ENCODE assay signal across 8 mouse cellular contexts in the genomic region with DNA sequence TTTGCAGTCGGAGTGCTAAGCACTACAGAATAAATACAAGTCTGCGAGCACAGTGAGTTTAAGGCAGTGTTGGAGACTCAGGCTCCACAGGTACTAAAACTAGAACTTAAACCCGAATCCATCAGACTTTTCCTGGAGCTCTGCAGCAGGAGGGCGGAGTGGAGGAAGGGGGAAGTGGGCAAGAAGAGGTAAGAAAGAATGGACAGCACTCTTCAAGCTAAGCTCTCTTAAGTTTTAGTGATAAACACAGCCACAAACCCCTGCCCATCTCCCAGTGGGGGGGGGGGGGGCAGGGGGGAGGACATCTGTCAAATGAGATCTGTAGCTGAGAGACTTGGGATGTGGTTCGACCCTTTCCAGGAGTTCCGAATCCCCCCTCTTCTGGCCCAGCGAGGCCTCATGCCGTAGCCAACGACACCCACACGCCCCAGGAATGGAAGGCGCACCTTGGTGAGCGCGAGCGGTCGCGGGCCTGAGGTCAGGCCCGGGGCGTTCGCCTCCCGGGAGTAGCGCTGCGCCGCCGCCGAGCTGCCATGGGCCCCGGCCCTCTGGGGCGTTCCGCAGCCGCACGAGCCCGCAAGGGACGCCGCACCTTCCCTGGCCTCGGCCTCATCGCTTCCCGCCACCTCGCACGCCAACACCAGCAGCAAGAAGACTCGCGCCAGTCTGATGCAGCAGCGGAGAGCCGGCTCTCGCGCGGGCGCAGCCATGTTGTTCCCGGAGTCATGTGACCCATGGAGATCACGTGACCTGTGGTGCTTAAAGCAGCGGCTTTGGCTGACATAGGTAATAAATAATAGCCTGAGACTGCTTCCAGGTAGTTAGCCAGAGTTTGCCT. TPM values are rescaled to one million over a fixed set of nuclear protein-coding genes. Genes with fewer than 3 reads are reported as not detected.
DNase-seq lines count a peak whose midpoint lies in the region; ATAC-seq and TF ChIP-seq lines count a peak whose summit lies in the region.

A gene (minus strand): TSS at position 736 of the 838 bp plus-strand sequence.

- H3K79me2 ChIP-seq in heart, adult 2 months (replicated peaks; ENCODE audit: control insufficient read depth, insufficient read depth, low read length), result no peaks in the 10 kb centered on the region

- peak; percentile 96 for DNase-seq in 3T3-L1 (ENCODE audit: low read depth, low spot score)
- peak; percentile 77 to 79 for DNase-seq in adrenal gland, postnatal 4 days (ENCODE audit: low spot score in 2 of 2)
- peak; percentile 97 for DNase-seq in embryonic facial prominence, embryonic 14.5 days (ENCODE audit: low spot score)
- DNase-seq in heart, adult 2 months, result peak; percentile 90 to 92
- peak; percentile 90 to 95 for DNase-seq in kidney, adult 8-10 months
- DNase-seq in spleen, postnatal 10 days (ENCODE audit: low spot score in 2 of 2), result peak; percentile 86 to 94

- H3K9me3 ChIP-seq in embryonic facial prominence, embryonic 14.5 days (ENCODE audit: control insufficient read depth, low read length), result no peaks in the 10 kb centered on the region
- no peaks in the 10 kb centered on the region for H3K9me3 ChIP-seq in limb, embryonic 13.5 days
- H3K9me3 ChIP-seq in midbrain, embryonic 16.5 days (replicated peaks; ENCODE audit: control insufficient read depth, low read length, poor library complexity, severe bottlenecking), result no peaks in the 10 kb centered on the region

- ATAC-seq in embryonic facial prominence, embryonic 14.5 days (ENCODE audit: low read depth), result peak; percentile 95
- ATAC-seq in limb, embryonic 13.5 days (ENCODE audit: low FRiP score, low read depth), result peak; percentile 94
- peak; percentile 95 for ATAC-seq in midbrain, embryonic 16.5 days

- peak within 1 kb of the TSS; percentile 75 for H3K9ac ChIP-seq in embryonic facial prominence, embryonic 14.5 days (ENCODE audit: low read depth, low read length)
- peak within 1 kb of the TSS; percentile 86 for H3K9ac ChIP-seq in heart, adult 2 months (ENCODE audit: low read depth, low read length)
- peak within 1 kb of the TSS; percentile 81 for H3K9ac ChIP-seq in limb, embryonic 13.5 days
- peak within 1 kb of the TSS; percentile 74 for H3K9ac ChIP-seq in midbrain, embryonic 16.5 days (ENCODE audit: low read depth, low read length)

- no peak for TF ChIP-seq CTCF in heart, adult 2 months (IDR thresholded peaks at IDR 0.05)

- H3K4me2 ChIP-seq in embryonic facial prominence, embryonic 14.5 days (ENCODE audit: low read depth, low read length), result peak within 1 kb of the TSS; percentile 84
- peak within 1 kb of the TSS; percentile 89 for H3K4me2 ChIP-seq in limb, embryonic 13.5 days (replicated peaks)
- peak within 1 kb of the TSS; percentile 95 for H3K4me2 ChIP-seq in midbrain, embryonic 16.5 days (ENCODE audit: low read length)

- peak within 1 kb of the TSS; percentile 76 for H3K4me3 ChIP-seq in embryonic facial prominence, embryonic 14.5 days (ENCODE audit: low read depth, low read length)
- H3K4me3 ChIP-seq in heart, adult 2 months, result peak within 1 kb of the TSS; percentile 60
- peak within 1 kb of the TSS; percentile 88 for H3K4me3 ChIP-seq in limb, embryonic 13.5 days
- peak within 1 kb of the TSS; percentile 73 for H3K4me3 ChIP-seq in midbrain, embryonic 16.5 days (ENCODE audit: low read depth, low read length)

- intact Hi-C loops in heart, adult 2 months (cut with DNase I), result loop anchor here (2.0 to 5.0 kb wide), 2 partner anchors 28 to 122 kb away; a partner anchor contains a TSS

- no peaks in the 10 kb centered on the region for H3K27me3 ChIP-seq in embryonic facial prominence, embryonic 14.5 days (replicated peaks; ENCODE audit: control insufficient read depth, insufficient read depth, low read length)
- no peaks in the 10 kb centered on the region for H3K27me3 ChIP-seq in heart, adult 2 months (ENCODE audit: control insufficient read depth, insufficient read depth, low read length)
- H3K27me3 ChIP-seq in limb, embryonic 13.5 days, result no peaks in the 10 kb centered on the region
- H3K27me3 ChIP-seq in midbrain, embryonic 16.5 days (ENCODE audit: control insufficient read depth, insufficient read depth, low read depth, low read length), result no peaks in the 10 kb centered on the region; the same call in 1 of the 2 replicates

- no peaks in the 10 kb centered on the region for H3K36me3 ChIP-seq in embryonic facial prominence, embryonic 14.5 days (ENCODE audit: control insufficient read depth, insufficient read depth, low read length)
- no peaks in the 10 kb centered on the region for H3K36me3 ChIP-seq in heart, adult 2 months (ENCODE audit: control insufficient read depth, insufficient read depth, low read length)
- H3K36me3 ChIP-seq in limb, embryonic 13.5 days, result no peaks in the 10 kb centered on the region
- no peaks in the 10 kb centered on the region for H3K36me3 ChIP-seq in midbrain, embryonic 16.5 days (ENCODE audit: control insufficient read depth, insufficient read depth, low read length)

- peak; percentile 58 for TF ChIP-seq POLR2A in heart, adult 2 months (IDR thresholded peaks at IDR 0.05; ENCODE audit: insufficient read depth, low read depth, low read length)

- 0 out of 2 replicates have a peak, but pooled peaks cover 5% of the 10 kb centered on the region for H3K4me1 ChIP-seq in embryonic facial prominence, embryonic 14.5 days (ENCODE audit: control insufficient read depth, insufficient read depth, low read length)
- no peaks in the 10 kb centered on the region for H3K4me1 ChIP-seq in heart, adult 2 months (ENCODE audit: control insufficient read depth, insufficient read depth, low read length)
- peaks cover 11% of the 10 kb centered on the region for H3K4me1 ChIP-seq in limb, embryonic 13.5 days
- peaks cover 8% of the 10 kb centered on the region for H3K4me1 ChIP-seq in midbrain, embryonic 16.5 days (ENCODE audit: control insufficient read depth, insufficient read depth, low read length)

- WGBS in embryonic facial prominence, embryonic 14.5 days, result 5% methylated on average over 42 of the region's 49 CpGs
- WGBS in heart, adult 2 months, result 4% methylated on average over 49 of the region's 49 CpGs
- WGBS in limb, embryonic 13.5 days, result 4% methylated on average over 38 of the region's 49 CpGs
- 6% methylated on average over 41 of the region's 49 CpGs for WGBS in midbrain, embryonic 16.5 days

- H3K27ac ChIP-seq in embryonic facial prominence, embryonic 14.5 days (replicated peaks; ENCODE audit: low read depth, low read length), result no peak within 1 kb of the TSS
- peak within 1 kb of the TSS; percentile 60 for H3K27ac ChIP-seq in heart, adult 2 months
- H3K27ac ChIP-seq in limb, embryonic 13.5 days, result no peak within 1 kb of the TSS
- H3K27ac ChIP-seq in midbrain, embryonic 16.5 days (ENCODE audit: low read length), result no peak within 1 kb of the TSS

- peak; percentile 51; the same call in 1 of the 2 replicates for TF ChIP-seq EP300 in heart, adult 2 months (IDR thresholded peaks at IDR 0.05; ENCODE audit: insufficient read depth, low read depth, low read length)

RNA-seq across cellular contexts. Expression of the gene that starts here (rescaled TPM):
- 10 to 100 TPM; 34.7 to 39.2 TPM for total RNA-seq in adrenal gland, postnatal 4 days (2021)
- 27.4 and 28.6 TPM in 2 replicates for polyA plus RNA-seq in embryonic facial prominence, embryonic 14.5 days (2014; fragmentation: Nextera tagmentation; extraction: Ambion mirVana)
- total RNA-seq in heart, adult 2 months (2021), result 10 to 100 TPM; 12.1 to 13.5 TPM
- polyA plus RNA-seq in heart, adult 2 months (2012; rRNA removed), result 11.0 and 11.8 TPM in 2 replicates
- polyA plus RNA-seq in limb, embryonic 13.5 days (2015; fragmentation: Nextera tagmentation; extraction: Ambion mirVana), result 22.4 and 23.6 TPM in 2 replicates
- polyA plus RNA-seq in midbrain, embryonic 16.5 days (2015; fragmentation: Nextera tagmentation; extraction: Ambion mirVana), result 10.7 and 11.2 TPM in 2 replicates
